Mouse (Mus musculus): ENCODE measurements around the gene Mgmt.

DNA sequence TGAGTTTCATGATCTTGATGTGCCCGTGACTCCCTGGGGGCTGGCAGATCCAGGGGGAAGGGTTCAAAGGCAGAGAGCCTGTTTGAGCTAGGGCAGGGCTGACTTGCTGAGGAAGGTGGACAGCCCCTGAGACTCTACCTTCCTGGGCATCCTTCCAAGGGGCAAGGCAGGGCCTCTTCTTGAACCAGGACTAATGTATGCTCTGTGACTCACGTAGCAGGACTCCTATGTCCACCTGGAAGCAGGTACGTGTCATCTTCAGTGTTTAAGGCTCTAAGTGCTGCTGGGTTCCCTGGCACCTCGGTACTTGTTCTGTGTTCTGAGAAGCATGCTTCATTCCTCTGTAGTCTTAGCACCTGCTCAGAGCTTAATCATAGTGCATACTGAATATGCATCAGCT lies 143.1 kb downstream of the Mgmt start:
- TF ChIP-seq CTCF (IDR thresholded peaks at IDR 0.05; ENCODE audit: extremely low read depth, insufficient read depth, insufficient read length, insufficient replicate concordance), result no peak
- TF ChIP-seq POLR2A (IDR thresholded peaks at IDR 0.05; ENCODE audit: low read depth, low read length), result no peak
